In the genomic region with DNA sequence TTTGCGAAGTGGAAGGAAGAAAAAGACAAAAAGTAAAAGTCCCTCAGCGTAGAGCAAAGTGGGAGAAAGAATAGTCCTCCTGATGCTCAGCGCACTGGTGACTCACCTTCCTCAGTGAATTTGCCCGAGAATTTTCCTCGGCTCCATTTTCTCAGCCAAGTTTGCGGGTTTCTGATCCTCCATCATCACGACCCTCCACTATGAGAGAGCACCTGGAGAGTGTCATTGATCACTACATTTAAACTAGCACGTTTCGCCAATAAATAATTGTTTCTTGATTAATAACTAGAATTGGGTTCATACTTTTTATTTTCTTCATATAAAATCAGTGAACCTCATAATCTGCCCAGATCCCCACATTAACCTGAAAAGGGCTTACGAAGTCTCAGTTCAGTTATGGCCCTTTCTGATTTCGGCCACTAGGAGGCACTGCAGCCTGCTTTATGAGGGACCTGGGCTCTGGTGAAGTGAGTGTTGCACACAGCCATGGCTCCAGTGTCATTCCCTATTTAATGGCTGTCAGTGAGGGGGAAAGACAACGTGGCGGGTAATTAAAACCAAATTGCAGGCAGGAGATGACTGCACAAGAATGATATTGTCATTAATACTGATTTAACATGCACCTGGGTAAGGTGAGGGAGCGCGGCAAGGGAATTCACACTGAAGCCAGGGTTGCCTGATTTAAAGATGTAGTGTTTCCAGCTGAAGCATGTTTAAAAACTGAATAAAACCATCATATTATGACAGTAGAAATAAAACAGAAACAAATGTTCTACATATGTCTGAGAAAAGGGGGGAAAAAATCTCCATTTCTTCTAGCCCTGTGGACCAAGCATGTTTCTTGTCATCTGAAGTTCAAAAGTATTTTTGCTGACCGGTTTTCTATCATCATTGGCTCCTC, we compare ENCODE assay signal across 9 mouse cellular contexts.
A peak's percentile ranks its signal among the peaks of the same experiment; 100 is the strongest.
DNase-seq lines count a peak whose midpoint lies in the region; ATAC-seq and TF ChIP-seq lines count a peak whose summit lies in the region.
"Had no signal": no experiment of that assay in that cellular context is flagged by ENCODE, and none has a peak within 500 bp of the region (broad histone marks: within the 10 kb centered on the region; RNA-seq: fewer than 3 reads in every experiment).

No protein-coding gene starts in this region.

- 37% methylated on average over 16 of the region's 16 CpGs for WGBS in hindbrain, postnatal 0 days

- no peak overlapping the region for H3K4me2 ChIP-seq in hindbrain, postnatal 0 days (ENCODE audit: low read depth, low read length)
- H3K4me2 ChIP-seq: heart, embryonic 13.5 days had no signal

- TF ChIP-seq CTCF in hindbrain, postnatal 0 days (IDR thresholded peaks at IDR 0.05; ENCODE audit: low read depth) = peak; percentile 96

- H3K9ac ChIP-seq in hindbrain, postnatal 0 days (replicated peaks; ENCODE audit: low read length) = no peak overlapping the region
- H3K9ac ChIP-seq: heart, embryonic 13.5 days had no signal

- H3K4me3 ChIP-seq in hindbrain, postnatal 0 days (ENCODE audit: low read length) = no peak overlapping the region
- H3K4me3 ChIP-seq: heart, embryonic 13.5 days had no signal

- peak; percentile 91 for ATAC-seq in hindbrain, postnatal 0 days

- H3K4me1 ChIP-seq in hindbrain, postnatal 0 days (ENCODE audit: insufficient read depth, low read length) = no peaks in the 10 kb centered on the region

- no peaks in the 10 kb centered on the region for H3K27me3 ChIP-seq in hindbrain, postnatal 0 days (ENCODE audit: insufficient read depth, low read length)
- H3K27me3 ChIP-seq: heart, embryonic 13.5 days had no signal

- H3K36me3 ChIP-seq in hindbrain, postnatal 0 days (ENCODE audit: insufficient read depth, low read length) = no peaks in the 10 kb centered on the region
- H3K36me3 ChIP-seq: heart, embryonic 13.5 days had no signal

- H3K27ac ChIP-seq in hindbrain, postnatal 0 days = no peak overlapping the region
- H3K27ac ChIP-seq: heart, embryonic 13.5 days had no signal

- no peaks in the 10 kb centered on the region for H3K9me3 ChIP-seq in hindbrain, postnatal 0 days (ENCODE audit: low read length)
- H3K9me3 ChIP-seq: heart, embryonic 13.5 days had no signal

- peak; percentile 65 for DNase-seq in R1 (ENCODE audit: low read depth, low spot score)
- DNase-seq in cerebellum, adult 8-10 months = peak; percentile 35
- peak; percentile 88 for DNase-seq in forelimb bud, embryonic 11.5 days (ENCODE audit: low read depth, low spot score)
- DNase-seq in hindbrain, postnatal 0 days (ENCODE audit: low spot score) = peak; percentile 90
- DNase-seq in layer of hippocampus, postnatal 36 days = peak; percentile 67 to 71
- DNase-seq in lung, postnatal 4 days = peak; percentile 65 to 76
- peak; percentile 69 to 83 for DNase-seq in right cerebral cortex, postnatal 10 days (ENCODE audit: low spot score in 2 of 2)
- no peak for DNase-seq in natural killer cell, adult 2 months (ENCODE audit: low spot score in 2 of 2)

Comparison
In these comparisons a context has a peak if more than half of its experiments do, and no peak if none do; other contexts are left out.
1. DNase-seq: peak in R1 (single experiment), cerebellum, adult 8-10 months (single experiment), forelimb bud, embryonic 11.5 days (single experiment), hindbrain, postnatal 0 days (single experiment), layer of hippocampus, postnatal 36 days (2 of 2), lung, postnatal 4 days (2 of 2) and right cerebral cortex, postnatal 10 days (2 of 2); none in natural killer cell, adult 2 months (0 of 2).